Mouse (Mus musculus) left cerebral cortex, adult 2 months (tissue): ENCODE measurements around the gene Taok1. TPM values are rescaled to one million over a fixed set of nuclear protein-coding genes. Genes with fewer than 3 reads are reported as not detected.

Experiments
- DNase-seq, 2 experiments: peaks; one replicate each; pipeline ENCODE4 v3.0.0; 2021 to 2022; ENCODE audit warnings: low spot score in 2 of 2, mixed read lengths in 1 of 2; ENCODE audit errors: extremely low spot score in 1 of 2
- H3K27ac ChIP-seq: fragments of 200-600 bp; 2 replicates; pipeline ENCODE4 v1.8.1; 2022
- H3K4me3 ChIP-seq: fragments of 200-600 bp; 2 replicates; pipeline ENCODE4 v1.8.1; 2022
- CTCF ChIP-seq: fragments of 200-600 bp; IDR thresholded peaks from 2 replicates; pipeline ENCODE4 v1.8.1; 2022; ENCODE audit warnings: antibody characterized with exemption, mild to moderate bottlenecking, moderate library complexity
- intact Hi-C: fragments of 180-260 bp; cut with DNase I; formaldehyde crosslinking; loops from one replicate; pipeline ENCODE4 v1.15.1; 2025
- total RNA-seq, 2 experiments: library from RNA; stranded (reverse); gene quantifications; 2 replicates each; pipeline ENCODE4 v1.2.3; 2021

Taok1 gene
- total RNA-seq, 2 experiments from 2014 or later = 105 TPM

- peak overlapping the region; percentile 95 for H3K27ac ChIP-seq
- no peak for TF ChIP-seq CTCF
- H3K4me3 ChIP-seq = peak overlapping the region; percentile 53
- peak; percentile 56 to 68 for DNase-seq
- intact Hi-C loops = loop anchor here (5.0 to 10.0 kb wide), 2 partner anchors 118 to 310 kb away; no protein-coding TSS in a partner anchor
These were observed 17.6 kb upstream of the Taok1 start for GRCm38 (mm10) chr11:77625061-77625855.

GRCm38 (mm10) chr11:77624441-77625060 lies 16.9 kb upstream of the Taok1 start:
- TF ChIP-seq CTCF = no peak
- Histone ChIP-seq H3K4me3 (peak overlapping the region; percentile 53), H3K27ac (peak overlapping the region; percentile 95)
- DNase-seq = peak; percentile 71 to 74
- intact Hi-C loops = loop anchor here (1.0 to 10.0 kb wide), 3 partner anchors 17 to 310 kb away; partner anchors contain the start of gene Taok1

- no peak for TF ChIP-seq CTCF
- Histone ChIP-seq H3K27ac (peak overlapping the region; percentile 95), H3K4me3 (peak overlapping the region; percentile 53)
- no peak for DNase-seq
- intact Hi-C loops = loop anchor here (1.0 to 10.0 kb wide), 2 partner anchors 17 to 309 kb away; partner anchors contain the start of gene Taok1
These were observed 16.4 kb upstream of the Taok1 start for GRCm38 (mm10) chr11:77624002-77624401.

- no peak for TF ChIP-seq CTCF
- no peak for DNase-seq
- Histone ChIP-seq H3K27ac (no peak overlapping the region), H3K4me3 (no peak overlapping the region)
- intact Hi-C loops = loop anchor here (10.0 kb wide), 1 partner anchor 307 kb away; no protein-coding TSS in a partner anchor
These were observed 14.4 kb upstream of the Taok1 start for GRCm38 (mm10) chr11:77621902-77622535.

GRCm38 (mm10) chr11:77615084-77615624 lies 7.5 kb upstream of the Taok1 start:
- DNase-seq = no peak
- H3K27ac ChIP-seq = no peak overlapping the region
- no peak for TF ChIP-seq CTCF
- no peak overlapping the region for H3K4me3 ChIP-seq
- intact Hi-C loops = no loop called here

- intact Hi-C loops = loop anchor here (1.0 to 5.0 kb wide), 2 partner anchors 17 to 115 kb away; partner anchors contain the start of gene Git1
- DNase-seq = peak; percentile 26 to 29
- H3K27ac ChIP-seq = peak overlapping the region; percentile 91
- H3K4me3 ChIP-seq = peak overlapping the region; percentile 96
- TF ChIP-seq CTCF = no peak
These were observed 629 bp downstream of the Taok1 start for GRCm38 (mm10) chr11:77606835-77607537.

- peak overlapping the region; percentile 91; the same call in 1 of the 2 replicates for H3K27ac ChIP-seq
- intact Hi-C loops = loop anchor here (5.0 kb wide), 1 partner anchor 114 kb away; the partner anchor contains the start of gene Git1
- DNase-seq = no peak
- TF ChIP-seq CTCF = no peak
- H3K4me3 ChIP-seq = peak overlapping the region; percentile 96
These were observed 1.2 kb downstream of the Taok1 start for GRCm38 (mm10) chr11:77606469-77606834.

GRCm38 (mm10) chr11:77597266-77597665 lies 10.3 kb downstream of the Taok1 start:
- no peak for TF ChIP-seq CTCF
- Histone ChIP-seq H3K27ac (no peak overlapping the region), H3K4me3 (no peak overlapping the region)
- intact Hi-C loops = no loop called here
- no peak for DNase-seq

GRCm38 (mm10) chr11:77591388-77591787 lies 16.2 kb downstream of the Taok1 start:
- no peak for DNase-seq
- no peak overlapping the region for H3K4me3 ChIP-seq
- no peak overlapping the region for H3K27ac ChIP-seq
- intact Hi-C loops = no loop called here
- no peak for TF ChIP-seq CTCF

- Histone ChIP-seq H3K4me3 (no peak overlapping the region), H3K27ac (no peak overlapping the region)
- intact Hi-C loops = no loop called here
- DNase-seq = no peak
- no peak for TF ChIP-seq CTCF
These were observed 16.8 kb downstream of the Taok1 start for GRCm38 (mm10) chr11:77590801-77591200.

- H3K27ac ChIP-seq = no peak overlapping the region
- intact Hi-C loops = no loop called here
- no peak overlapping the region for H3K4me3 ChIP-seq
- no peak for TF ChIP-seq CTCF
- no peak for DNase-seq
These were observed 22.4 kb downstream of the Taok1 start for GRCm38 (mm10) chr11:77585201-77585600.
